Mouse (Mus musculus) lung, postnatal 0 days (tissue): ENCODE measurements at regions not wholly inside any gene's neighbourhood (a gene's known extent, or its start where the extent isn't known, plus 50 kb on each side); places are given as distances from the start of the nearest gene placed in this dataset.

Experiments
- CTCF ChIP-seq: IDR thresholded peaks from 2 replicates; pipeline ENCODE4 v1.5.1; 2016; ENCODE audit warnings: antibody characterized with exemption, mild to moderate bottlenecking
- EP300 ChIP-seq: IDR thresholded peaks from 2 replicates; pipeline ENCODE4 v1.6.1; 2016; ENCODE audit warnings: antibody characterized with exemption, mild to moderate bottlenecking, control low read depth

- TF ChIP-seq CTCF (no peak), EP300 (no peak)
Observed at GRCm38 (mm10) chr12:16124906-16125305, 308.2 kb upstream of the Trib2 start.
